In the genomic region with DNA sequence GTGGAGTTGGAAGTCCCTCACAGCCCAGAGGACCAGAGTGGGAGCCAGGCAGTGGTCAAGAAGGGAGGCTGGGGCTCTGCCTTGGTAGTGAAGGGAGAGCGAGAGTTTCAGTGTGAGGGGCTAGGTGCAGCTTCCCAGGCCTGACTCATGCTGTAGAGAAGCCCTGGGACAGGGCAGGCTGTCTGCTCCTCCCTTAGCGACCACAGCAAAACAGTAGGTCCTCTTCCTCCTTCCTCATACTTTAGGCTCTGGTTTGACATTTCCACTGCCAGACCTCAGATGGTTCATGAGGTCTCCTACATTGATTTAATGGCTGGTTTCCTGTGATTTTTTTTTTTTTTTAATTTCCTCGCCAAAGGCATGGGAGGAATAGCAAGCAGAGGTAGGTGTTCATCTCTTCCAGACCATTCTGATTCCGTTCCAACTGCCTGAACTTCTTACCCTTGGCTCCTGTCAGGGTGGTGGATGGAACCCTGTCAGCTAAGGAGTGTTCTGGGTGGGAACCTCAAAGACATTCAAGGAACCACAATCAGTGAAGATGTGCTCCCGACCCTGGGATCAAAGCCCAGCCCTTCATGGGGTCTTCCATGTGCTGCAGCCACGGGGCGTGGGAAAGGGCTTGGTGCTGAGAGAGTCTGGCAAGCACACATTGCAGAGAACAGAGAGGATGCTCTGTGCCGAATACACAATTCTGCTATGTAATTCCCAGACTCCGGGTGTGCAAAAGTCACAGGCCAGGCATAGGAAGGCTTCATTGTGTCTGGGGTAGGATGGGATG, we compare ENCODE assay signal across 15 mouse cellular contexts.
DNase-seq lines count a peak whose midpoint lies in the region; ATAC-seq and TF ChIP-seq lines count a peak whose summit lies in the region.
"Had no signal": no experiment of that assay in that cellular context is flagged by ENCODE, and none has a peak within 500 bp of the region (broad histone marks: within the 10 kb centered on the region; RNA-seq: fewer than 3 reads in every experiment).

No protein-coding gene starts in this region.

- H3K79me2 ChIP-seq in CH12.LX (replicated peaks; ENCODE audit: control insufficient read depth, extremely low read depth, insufficient read depth, poor library complexity, severe bottlenecking), result peaks cover 55% of the 10 kb centered on the region

- H3K27me3 ChIP-seq in heart, embryonic 11.5 days (ENCODE audit: control insufficient read depth, insufficient read depth, low read length), result no peaks in the 10 kb centered on the region
- H3K27me3 ChIP-seq in CH12.LX (replicated peaks), result no peaks in the 10 kb centered on the region
- no peaks in the 10 kb centered on the region for H3K27me3 ChIP-seq in limb, embryonic 10.5 days (ENCODE audit: low read depth, poor library complexity, severe bottlenecking)
- no peaks in the 10 kb centered on the region for H3K27me3 ChIP-seq in forebrain, embryonic 11.5 days (ENCODE audit: control insufficient read depth, insufficient read depth, low read length)
- H3K27me3 ChIP-seq: hindbrain, embryonic 13.5 days had no signal

- no peaks in the 10 kb centered on the region for H3K9me3 ChIP-seq in heart, embryonic 11.5 days (replicated peaks; ENCODE audit: control insufficient read depth, low read length)
- no peaks in the 10 kb centered on the region for H3K9me3 ChIP-seq in CH12.LX (replicated peaks; ENCODE audit: low read length)
- H3K9me3 ChIP-seq in limb, embryonic 10.5 days (replicated peaks), result no peaks in the 10 kb centered on the region
- no peaks in the 10 kb centered on the region for H3K9me3 ChIP-seq in forebrain, embryonic 11.5 days (ENCODE audit: control insufficient read depth, low read length)
- H3K9me3 ChIP-seq: hindbrain, embryonic 13.5 days had no signal

- H3K4me2 ChIP-seq in heart, embryonic 11.5 days, result no peak overlapping the region
- H3K4me2 ChIP-seq in CH12.LX (ENCODE audit: insufficient read depth, low read depth, poor library complexity, severe bottlenecking), result no peak overlapping the region
- H3K4me2 ChIP-seq in forebrain, embryonic 11.5 days (ENCODE audit: low read depth, low read length, severe bottlenecking), result no peak overlapping the region
- H3K4me2 ChIP-seq: hindbrain, embryonic 13.5 days; midbrain, embryonic 11.5 days had no signal

- TF ChIP-seq EP300 in CH12.LX (IDR thresholded peaks at IDR 0.05; ENCODE audit: low read length), result no peak

- no peak overlapping the region for H3K9ac ChIP-seq in heart, embryonic 11.5 days (ENCODE audit: low read depth, low read length)
- H3K9ac ChIP-seq in CH12.LX (ENCODE audit: insufficient read depth, low read depth), result no peak overlapping the region
- no peak overlapping the region for H3K9ac ChIP-seq in forebrain, embryonic 11.5 days (ENCODE audit: low read length)
- H3K9ac ChIP-seq: hindbrain, embryonic 13.5 days had no signal

- peak; percentile 95 for DNase-seq in heart, adult 11 months
- no peak for DNase-seq in CH12.LX (ENCODE audit: extremely low read depth)
- peak; percentile 15 for DNase-seq in kidney, adult 11 months
- DNase-seq in limb, embryonic 10.5 days (ENCODE audit: low spot score), result no peak
- no peak for DNase-seq in cerebellum, postnatal 36 days
- DNase-seq in forebrain, embryonic 11.5 days (ENCODE audit: low spot score), result no peak
- no peak for DNase-seq in gastrocnemius, postnatal 14 days
- DNase-seq: cerebellum, adult 8-10 months; liver; lung, postnatal 10 days; right cerebral cortex, postnatal 4 days had no signal

- in situ Hi-C loops in CH12.LX (cut with MboI; ENCODE audit: low pct_ligation_motif_present, low pct_unique_long_range_greater_than_20kb, low sequenced_read_pairs), result no loop called here

- H3K4me3 ChIP-seq in heart, embryonic 11.5 days (ENCODE audit: low read depth, low read length), result no peak overlapping the region
- no peak overlapping the region for H3K4me3 ChIP-seq in CH12.LX (replicated peaks in 1 of 3; ENCODE audit: low read depth in 2 of 3, low read length in 2 of 3, poor library complexity in 1 of 3)
- H3K4me3 ChIP-seq in limb, embryonic 10.5 days, result no peak overlapping the region
- H3K4me3 ChIP-seq in forebrain, embryonic 11.5 days (ENCODE audit: low read depth, low read length), result no peak overlapping the region
- H3K4me3 ChIP-seq: hindbrain, embryonic 13.5 days; left cerebral cortex, adult 2 months had no signal

- no peaks in the 10 kb centered on the region for H3K36me3 ChIP-seq in heart, embryonic 11.5 days (ENCODE audit: control insufficient read depth, insufficient read depth, low read length)
- H3K36me3 ChIP-seq in CH12.LX (replicated peaks in 1 of 2; ENCODE audit: control insufficient read depth in 1 of 2, insufficient read depth in 1 of 2, low read length in 1 of 2), result peaks cover 70 to 94% of the 10 kb centered on the region in 2 experiments
- H3K36me3 ChIP-seq in limb, embryonic 10.5 days, result no peaks in the 10 kb centered on the region
- no peaks in the 10 kb centered on the region for H3K36me3 ChIP-seq in forebrain, embryonic 11.5 days (ENCODE audit: control insufficient read depth, insufficient read depth, low read length)
- H3K36me3 ChIP-seq: hindbrain, embryonic 13.5 days had no signal

- intact Hi-C loops in gastrocnemius, postnatal 14 days (cut with DNase I; ENCODE audit: low total_unique reads), result no loop called here

- H3K4me1 ChIP-seq in heart, embryonic 11.5 days (ENCODE audit: control insufficient read depth, insufficient read depth, low read length), result 0 out of 2 replicates have a peak, but pooled peaks cover 3% of the 10 kb centered on the region
- peaks cover 5 to 19% of the 10 kb centered on the region in 2 experiments; a peak in 2 of 4 replicates for H3K4me1 ChIP-seq in CH12.LX (ENCODE audit: control insufficient read depth in 1 of 2, insufficient read depth in 2 of 2)
- peaks cover 23% of the 10 kb centered on the region for H3K4me1 ChIP-seq in limb, embryonic 10.5 days
- no peaks in the 10 kb centered on the region for H3K4me1 ChIP-seq in forebrain, embryonic 11.5 days (replicated peaks; ENCODE audit: control insufficient read depth, insufficient read depth, low read length)

- TF ChIP-seq CTCF in CH12.LX (conservative IDR thresholded peaks at IDR 0.05 in 1 of 2, IDR thresholded peaks at IDR 0.05 in 1 of 2; ENCODE audit: low read depth in 2 of 2, low read length in 2 of 2), result no peak

- dilution Hi-C loops in CH12.LX (cut with MboI; ENCODE audit: extremely low pct_ligation_motif_present, extremely low pct_unique_long_range_greater_than_20kb, low sequenced_read_pairs), result no loop called here

- no peak for ATAC-seq in heart, embryonic 11.5 days (replicated peaks; ENCODE audit: insufficient number of reproducible peaks, low FRiP score, low TSS enrichment)
- ATAC-seq in forebrain, embryonic 11.5 days (replicated peaks; ENCODE audit: low FRiP score), result no peak

- TF ChIP-seq POLR2A in CH12.LX (IDR thresholded peaks at IDR 0.05; ENCODE audit: low read depth, low read length), result 0 out of 2 replicates have a peak, but pooled peaks have one; percentile 4

- no peak for TF ChIP-seq RAD21 in CH12.LX (IDR thresholded peaks at IDR 0.05; ENCODE audit: low read depth, low read length)

- H3K27ac ChIP-seq in heart, embryonic 11.5 days (ENCODE audit: low read depth, low read length), result no peak overlapping the region
- 0 out of 2 replicates have a peak overlapping the region, but pooled peaks have one; percentile 5 for H3K27ac ChIP-seq in CH12.LX (ENCODE audit: insufficient read depth, low read depth)
- 0 out of 2 replicates have a peak overlapping the region, but pooled peaks have one; percentile 19 for H3K27ac ChIP-seq in limb, embryonic 10.5 days
- H3K27ac ChIP-seq in forebrain, embryonic 11.5 days (ENCODE audit: low read depth, low read length), result no peak overlapping the region
- H3K27ac ChIP-seq: hindbrain, embryonic 13.5 days; left cerebral cortex, adult 2 months had no signal

- 54% methylated on average over 9 of the region's 9 CpGs for WGBS in heart, embryonic 11.5 days (ENCODE audit: insufficient replicate concordance)
- WGBS in limb, embryonic 10.5 days, result 62% methylated on average over 9 of the region's 9 CpGs
- 79% methylated on average over 9 of the region's 9 CpGs for WGBS in forebrain, embryonic 11.5 days

TF ChIP-seq in CH12.LX, 34 proteins besides CTCF, POLR2A, EP300 and RAD21:
- TF ChIP-seq ZKSCAN1 (IDR thresholded peaks at IDR 0.05; ENCODE audit: borderline replicate concordance, low read depth, low read length) (no peak), USF2 (conservative IDR thresholded peaks at IDR 0.05; ENCODE audit: low read depth, low read length) (no peak), ETS1 (conservative IDR thresholded peaks at IDR 0.05; ENCODE audit: low read depth, low read length) (no peak), HCFC1 (IDR thresholded peaks at IDR 0.05; ENCODE audit: low read depth, low read length) (no peak), ZC3H11A (IDR thresholded peaks at IDR 0.05; ENCODE audit: low read depth, low read length) (no peak), ELF1 (IDR thresholded peaks at IDR 0.05; ENCODE audit: low read depth, low read length) (no peak), TCF12 (IDR thresholded peaks at IDR 0.05; ENCODE audit: low read depth, low read length) (no peak), E2F4 (IDR thresholded peaks at IDR 0.05; ENCODE audit: insufficient replicate concordance, low read depth, low read length) (no peak), NRF1 (IDR thresholded peaks at IDR 0.05; ENCODE audit: low read depth, low read length) (no peak), CHD1 (IDR thresholded peaks at IDR 0.05; ENCODE audit: low read depth, low read length) (no peak), TBP (conservative IDR thresholded peaks at IDR 0.05; ENCODE audit: low read depth, low read length) (no peak), RCOR1 (conservative IDR thresholded peaks at IDR 0.05; ENCODE audit: low read depth, low read length) (no peak), JUN (IDR thresholded peaks at IDR 0.05; ENCODE audit: insufficient read depth, low read depth, low read length) (no peak), MYC (IDR thresholded peaks at IDR 0.05; ENCODE audit: low read depth, low read length) (no peak), JUND (conservative IDR thresholded peaks at IDR 0.05; ENCODE audit: low read depth, low read length) (no peak)

Comparison
In these comparisons a context has a peak if more than half of its experiments do, and no peak if none do; other contexts are left out.
1. DNase-seq: peak in heart, adult 11 months (single experiment) and kidney, adult 11 months (single experiment); none in CH12.LX (single experiment), limb, embryonic 10.5 days (single experiment), cerebellum, postnatal 36 days (0 of 2), forebrain, embryonic 11.5 days (single experiment) and gastrocnemius, postnatal 14 days (single experiment).
2. H3K27ac ChIP-seq: peak in CH12.LX (single experiment) and limb, embryonic 10.5 days (single experiment); none in heart, embryonic 11.5 days (single experiment) and forebrain, embryonic 11.5 days (single experiment).